ENCODE assay signal across 15 mouse cellular contexts in the genomic region with DNA sequence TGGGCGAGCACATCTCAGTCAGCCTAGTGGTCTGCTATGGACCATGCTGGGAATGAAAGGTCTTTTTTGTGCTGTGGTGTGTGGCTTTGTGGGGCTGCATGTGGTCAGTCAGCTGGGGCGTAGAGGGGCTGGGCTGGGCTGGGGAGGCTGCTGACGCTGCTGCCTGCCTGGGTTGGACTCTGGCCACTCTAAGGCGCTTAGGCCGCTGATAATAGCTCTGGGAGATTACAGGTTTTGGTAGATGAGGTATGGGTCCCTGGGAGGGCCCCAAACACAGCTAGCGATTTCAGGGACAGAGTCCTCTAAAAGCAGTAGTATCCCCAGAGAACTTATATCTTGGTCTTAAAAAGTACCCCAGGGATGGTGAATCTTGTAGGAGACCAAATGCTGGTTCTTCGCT. TPM values are rescaled to one million over a fixed set of nuclear protein-coding genes. Genes with fewer than 3 reads are reported as not detected.
"Had no signal": no experiment of that assay in that cellular context is flagged by ENCODE, and none has a peak within 500 bp of the region (broad histone marks: within the 10 kb centered on the region; RNA-seq: fewer than 3 reads in every experiment).

No protein-coding gene starts in this region.

- H3K9ac ChIP-seq: liver, embryonic 15.5 days; neural tube, embryonic 12.5 days had no signal

- H3K9me3 ChIP-seq: limb, embryonic 10.5 days; liver, embryonic 15.5 days; neural tube, embryonic 12.5 days had no signal

- DNase-seq: kidney, adult 18-20 months; kidney, postnatal 14 days; lung, adult 2 months; lung, postnatal 36 days; spleen, adult 18-20 months; thymus, adult 18-20 months; thymus, postnatal 14 days had no signal

- H3K27ac ChIP-seq: limb, embryonic 10.5 days; liver, embryonic 15.5 days; neural tube, embryonic 12.5 days had no signal

- H3K4me1 ChIP-seq: liver, embryonic 15.5 days had no signal

- H3K36me3 ChIP-seq: liver, embryonic 15.5 days had no signal

- H3K4me3 ChIP-seq: limb, embryonic 10.5 days; liver, embryonic 15.5 days; neural tube, embryonic 12.5 days had no signal

- H3K4me2 ChIP-seq: liver, embryonic 11.5 days; liver, embryonic 15.5 days; neural tube, embryonic 12.5 days had no signal

- ATAC-seq: lung, postnatal 0 days had no signal

- H3K27me3 ChIP-seq: liver, embryonic 15.5 days; neural tube, embryonic 12.5 days had no signal

RNA-seq across cellular contexts. Expression of a gene that starts 13.7 kb away (rescaled TPM):
- total RNA-seq: layer of hippocampus, postnatal 14 days had no signal

RNA-seq across cellular contexts. Expression of a gene that starts 31.8 kb away (rescaled TPM):
- total RNA-seq: megakaryocyte progenitor cell, adult 5-6 weeks; monocyte, adult 5-6 weeks had no signal
